Mouse (Mus musculus) cerebellum, adult 2 months (tissue): ENCODE data around the gene Ormdl2.

ENCODE experiments used
- CTCF ChIP-seq: fragments of 200-500 bp; IDR thresholded peaks from 2 replicates; pipeline ENCODE4 v1.5.1; 2011; ENCODE audit warnings: low read depth, mild to moderate bottlenecking, control low read depth, low read length, moderate library complexity, borderline replicate concordance; ENCODE audit not compliant: insufficient read depth
- POLR2A ChIP-seq: fragments of 200-500 bp; IDR thresholded peaks from 2 replicates; pipeline ENCODE4 v1.6.1; 2011; ENCODE audit warnings: low read length, control low read depth, borderline replicate concordance; ENCODE audit not compliant: insufficient read depth

- no peak for TF ChIP-seq POLR2A
- no peak for TF ChIP-seq CTCF
Measured at GRCm38 (mm10) chr10:128779011-128779795, 42.2 kb downstream of the Ormdl2 start.
